Mouse (Mus musculus) common myeloid progenitor, adult 5-6 weeks (primary cell): Measurements from ENCODE around the gene Ssr1. TPM values are rescaled to one million over a fixed set of nuclear protein-coding genes. Genes with fewer than 3 reads are reported as not detected.

Experiments used
- ATAC-seq: replicated peaks from 2 replicates; pipeline ENCODE4 v1.8.0; 2016; ENCODE audit warnings: low read depth, mild to moderate bottlenecking, moderate TSS enrichment, inconsistent platforms; ENCODE audit not compliant: poor library complexity, severe bottlenecking
- total RNA-seq: library from RNA; stranded (forward); fragments of 200-1000, 187-1606 nt; gene quantifications from 2 replicates; pipeline ENCODE4 v1.2.3, GENCODE M21; 2017

Ssr1 gene
- 123 and 138 TPM in 2 replicates for total RNA-seq

DNA sequence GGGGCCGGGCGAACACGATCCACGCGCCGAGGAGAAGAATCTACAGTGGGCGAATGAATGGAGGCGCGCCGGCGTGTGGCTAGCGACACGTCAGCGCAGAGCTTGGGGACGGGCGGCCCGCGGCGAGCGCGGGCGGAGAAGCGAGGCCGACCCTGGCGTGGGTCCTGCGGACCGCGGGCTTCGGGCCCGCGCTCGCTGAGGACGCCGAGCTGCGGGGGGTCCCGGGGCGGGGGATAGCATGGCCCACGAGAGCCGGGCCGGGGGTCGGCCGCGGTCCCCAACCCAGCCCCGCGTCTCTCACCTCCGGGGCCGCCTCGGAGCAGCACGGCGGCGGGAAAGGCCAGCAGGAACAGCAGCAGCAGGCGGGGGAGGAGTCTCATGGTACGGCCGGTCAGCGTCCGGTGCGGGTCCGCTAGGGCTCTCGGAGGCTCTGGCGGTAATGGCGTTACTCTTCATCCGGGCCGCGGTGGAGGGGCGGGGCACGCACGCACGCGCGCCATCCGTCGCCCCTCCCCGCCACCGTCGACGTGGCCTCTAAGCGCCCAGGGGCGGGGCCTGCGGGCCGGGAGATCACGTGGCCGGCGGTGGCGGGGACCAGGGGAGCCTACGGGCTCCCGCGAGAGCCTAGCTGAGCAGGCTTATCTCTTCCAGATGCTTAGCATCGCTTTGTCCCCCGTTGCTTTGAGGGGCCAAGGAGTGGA, at the start of gene Ssr1:
TSS of gene Ssr1 (minus strand) at position 514 of the 701 bp plus-strand sequence.
- peak; percentile 87 for ATAC-seq

GRCm38 (mm10) chr13:38037811-38038210, 43.8 kb upstream of the Ssr1 start:
- peak; percentile 36 for ATAC-seq

GRCm38 (mm10) chr13:38037044-38037687, 43.1 kb upstream of the Ssr1 start, which contains the start of gene Cage1:
TSS of gene Cage1 (minus strand) at chr13:38037069.
- ATAC-seq: peak; percentile 96

DNA sequence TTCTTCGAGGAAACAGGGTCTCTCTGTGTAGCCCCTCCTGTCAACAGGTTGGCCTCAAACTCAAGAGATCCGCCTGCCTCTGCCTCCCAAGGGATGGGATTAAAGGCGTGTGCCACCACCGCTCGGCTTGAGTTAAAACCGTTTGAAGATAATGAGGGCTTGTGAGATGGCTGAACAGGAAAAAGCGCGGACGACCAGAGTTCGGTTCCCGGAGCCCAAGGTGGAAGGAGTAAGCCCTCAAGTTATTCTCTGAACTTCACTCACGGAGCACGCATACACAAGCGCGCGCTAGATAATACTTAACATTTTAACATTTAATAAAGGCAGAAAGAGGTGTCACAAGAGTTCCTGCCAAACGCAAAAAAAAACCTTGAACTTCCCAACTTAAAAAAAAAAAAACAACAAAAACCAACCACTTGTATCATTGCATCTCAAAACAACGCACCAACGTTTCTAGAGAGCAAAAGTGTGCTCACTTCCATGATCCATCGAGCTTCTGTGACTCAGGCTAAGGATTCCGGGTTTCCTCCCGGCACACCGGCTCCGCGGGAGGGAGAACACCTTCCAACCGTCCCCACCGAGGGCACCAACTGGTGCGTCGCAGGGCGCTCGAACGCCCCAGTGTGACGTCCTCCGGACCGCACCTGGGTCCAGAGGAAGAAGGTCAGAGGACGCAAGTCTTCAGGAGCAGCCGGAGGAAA, 42.5 kb upstream of the Ssr1 start, which contains the start of gene Riok1:
TSS of gene Riok1 (plus strand) at position 653 of the 701 bp plus-strand sequence.
- peak; percentile 71 for ATAC-seq

DNA sequence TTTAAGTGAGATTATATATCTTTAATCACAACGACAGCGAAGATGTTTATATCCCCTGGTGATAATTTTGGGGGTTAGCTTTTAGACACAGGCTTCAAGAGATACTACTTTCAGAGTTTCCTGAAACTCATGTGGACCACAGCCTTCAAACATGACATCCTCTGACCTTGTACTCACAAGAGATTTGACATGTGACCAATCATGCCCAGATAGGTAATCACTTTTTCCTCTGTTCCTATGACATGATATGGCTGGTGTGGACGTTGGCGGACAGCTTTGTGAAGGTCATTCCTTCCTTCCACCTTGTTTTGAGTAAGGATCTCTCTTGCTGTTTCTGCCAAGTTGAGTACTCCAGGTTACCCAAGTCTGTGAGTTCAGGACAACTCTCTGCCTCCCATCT, 34.4 kb upstream of the Ssr1 start:
- 0 out of 2 replicates have a peak, but pooled peaks have one; percentile 19 for ATAC-seq

DNA sequence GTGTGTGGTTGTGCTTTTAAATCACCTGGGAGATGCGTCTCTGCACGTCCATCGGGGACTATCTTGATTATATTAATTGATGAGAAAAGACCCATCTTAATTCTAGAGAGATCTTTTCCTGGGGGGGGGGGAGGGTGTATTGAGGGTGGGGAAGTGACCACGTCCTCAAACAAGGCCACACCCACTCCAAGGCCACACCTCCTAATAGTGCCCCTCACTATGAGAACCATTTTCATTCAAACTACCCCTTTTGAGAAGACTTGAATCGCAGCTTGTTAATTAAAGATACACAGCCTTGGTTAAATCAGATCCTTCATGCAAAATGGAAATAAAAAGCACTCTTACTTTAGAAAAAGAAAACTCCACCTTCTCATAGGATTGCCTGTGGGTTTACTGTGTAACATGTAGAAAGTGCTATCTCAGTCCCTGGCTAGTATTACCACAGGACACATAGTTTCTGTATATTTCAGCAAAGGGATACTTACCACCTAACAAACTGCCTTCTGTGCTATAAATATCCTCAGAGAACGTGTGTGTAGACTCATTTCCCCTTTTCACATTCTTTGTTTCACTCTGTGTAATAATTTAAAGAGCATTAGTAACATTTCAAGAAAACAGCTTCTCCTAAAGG, 33.7 kb upstream of the Ssr1 start:
- peak; percentile 88 for ATAC-seq

- ATAC-seq: no peak
These were observed 31.9 kb upstream of the Ssr1 start for GRCm38 (mm10) chr13:38025874-38026273.

- ATAC-seq: no peak
These were observed 24.8 kb upstream of the Ssr1 start for GRCm38 (mm10) chr13:38018791-38019190.

- ATAC-seq: no peak
These were observed 21.6 kb upstream of the Ssr1 start for GRCm38 (mm10) chr13:38015591-38015990.

DNA sequence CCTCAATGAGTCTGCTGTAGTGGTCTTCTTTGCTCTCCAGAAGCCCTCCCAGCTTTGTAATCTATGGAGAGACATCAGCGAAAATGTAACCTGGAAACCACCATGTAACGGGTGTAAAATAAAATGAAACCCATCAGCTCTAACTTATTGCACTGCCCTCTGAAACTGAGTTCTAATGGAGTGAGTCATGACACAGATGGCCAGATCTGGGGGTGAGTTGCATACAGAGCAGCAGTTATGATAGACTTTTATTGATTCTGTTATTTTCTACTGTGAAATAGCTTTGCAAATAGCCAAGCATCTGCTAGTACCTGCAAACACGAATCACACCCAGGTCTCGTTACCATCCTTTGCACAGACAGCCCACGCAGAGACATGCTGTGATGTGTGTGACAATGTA, 18.4 kb upstream of the Ssr1 start:
- no peak for ATAC-seq

DNA sequence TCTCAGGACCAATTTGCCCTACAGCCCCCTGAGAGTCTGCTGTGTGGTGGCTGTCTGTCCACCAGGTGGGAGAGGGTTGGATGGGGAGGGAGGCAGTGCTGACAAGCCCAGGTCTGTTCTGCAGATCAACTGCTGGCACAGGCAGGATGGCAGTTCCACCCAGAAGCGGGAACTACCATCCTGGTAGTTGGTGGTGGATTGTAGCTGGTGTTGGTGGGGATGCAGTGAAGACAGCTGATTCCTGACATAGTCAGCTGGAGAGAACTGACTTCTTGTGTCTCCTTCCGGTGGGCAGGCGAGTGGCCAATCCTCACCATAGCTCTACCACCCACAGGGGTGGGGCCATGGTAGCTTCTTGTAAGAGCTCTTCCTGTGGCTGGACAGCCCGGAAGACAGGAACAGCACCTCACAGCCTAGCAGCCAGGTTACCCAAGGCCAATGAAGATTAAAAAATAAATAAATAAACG, 16.5 kb upstream of the Ssr1 start:
- peak; percentile 74 for ATAC-seq

DNA sequence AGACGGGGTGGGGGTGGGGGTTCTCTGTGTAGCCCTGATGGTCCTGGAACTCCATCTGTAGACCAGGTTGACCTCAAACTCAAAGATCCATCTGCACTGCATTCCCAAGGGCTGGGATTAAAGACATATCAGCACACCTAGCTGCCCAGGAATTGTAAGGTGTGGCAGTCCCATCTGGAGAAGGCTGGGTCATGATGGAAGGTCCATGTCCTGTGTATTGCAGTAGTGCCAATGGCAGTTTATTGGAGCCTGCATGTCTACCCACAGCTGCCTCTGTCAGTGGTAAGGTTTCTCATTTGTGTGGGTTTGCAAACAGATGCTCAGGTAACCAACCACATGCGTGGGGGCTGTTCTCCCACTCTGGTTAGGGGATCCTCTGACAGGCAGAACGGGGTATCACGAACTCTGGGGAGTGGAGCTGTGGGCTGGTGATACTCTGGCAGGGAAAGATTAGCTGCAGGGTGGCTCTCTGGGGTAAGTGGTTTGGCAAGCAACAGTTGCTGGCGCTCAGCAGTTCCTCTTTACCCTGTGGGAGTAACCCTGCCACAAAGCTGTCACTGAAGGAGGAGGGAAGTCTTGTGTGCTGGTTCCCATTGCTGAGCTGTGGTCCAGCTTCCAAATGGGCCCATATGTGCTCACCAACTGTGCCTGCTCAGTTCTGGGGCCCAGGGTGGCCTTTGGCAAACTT, 15.8 kb upstream of the Ssr1 start:
- peak; percentile 93 for ATAC-seq

DNA sequence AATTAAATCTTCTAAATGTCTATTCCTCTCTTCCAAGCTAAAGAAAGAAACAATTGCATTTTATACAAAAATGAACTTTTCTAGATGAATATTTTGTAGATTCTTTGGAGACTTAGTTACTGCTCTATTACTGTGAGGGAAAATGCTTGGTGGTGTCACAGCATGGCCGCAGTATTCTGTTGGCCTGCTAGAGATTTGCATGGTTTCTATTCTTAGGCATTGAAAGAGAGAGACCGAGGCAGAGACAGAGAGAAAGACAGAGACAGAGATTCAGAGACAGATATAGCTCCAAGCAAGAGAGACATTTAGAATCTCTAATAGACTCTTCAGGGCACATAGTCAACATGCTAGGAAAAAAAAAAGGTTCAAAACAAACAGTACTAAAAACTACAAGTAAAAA, 14.0 kb upstream of the Ssr1 start:
- no peak for ATAC-seq

GRCm38 (mm10) chr13:38002461-38002860, 8.4 kb upstream of the Ssr1 start:
- no peak for ATAC-seq

DNA sequence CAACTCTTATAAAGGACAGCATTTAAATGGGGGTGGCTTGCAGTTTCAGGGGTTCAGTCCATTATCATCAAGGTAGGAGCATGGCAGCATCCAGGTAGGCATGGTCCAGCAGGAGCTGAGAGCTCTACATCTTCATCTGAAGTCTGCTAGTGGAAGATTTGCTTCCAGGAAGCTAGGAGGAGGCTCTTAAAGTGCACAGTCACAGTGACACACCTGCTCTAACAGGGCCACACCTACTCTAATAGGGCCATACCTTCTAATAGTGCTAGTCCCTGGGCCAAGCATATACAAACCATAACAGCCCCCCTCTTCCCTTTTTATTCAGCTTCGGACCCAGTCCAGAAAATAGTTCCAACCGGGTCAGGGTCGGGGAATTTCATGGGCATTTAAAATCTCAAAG, 5.7 kb upstream of the Ssr1 start:
- ATAC-seq: no peak

GRCm38 (mm10) chr13:37994405-37994749, 360 bp upstream of the Ssr1 start:
- ATAC-seq: no peak

- no peak for ATAC-seq
These were observed 677 bp downstream of the Ssr1 start for GRCm38 (mm10) chr13:37993376-37993703.

- no peak for ATAC-seq
These were observed 1.2 kb downstream of the Ssr1 start for GRCm38 (mm10) chr13:37992638-37993371.

GRCm38 (mm10) chr13:37989701-37990100, 4.3 kb downstream of the Ssr1 start:
- ATAC-seq: no peak
